22 mouse cellular contexts compared by ENCODE assay signal in genomic region chr8:123840578-123841345, GRCm38 (mm10). TPM values are rescaled to one million over a fixed set of nuclear protein-coding genes. Genes with fewer than 3 reads are reported as not detected.
A peak's percentile ranks its signal among the peaks of the same experiment; 100 is the strongest.
DNase-seq lines count a peak whose midpoint lies in the region; TF ChIP-seq lines count a peak whose summit lies in the region.
"Had no signal": no experiment of that assay in that cellular context is flagged by ENCODE, and none has a peak within 500 bp of the region (broad histone marks: within the 10 kb centered on the region; RNA-seq: fewer than 3 reads in every experiment).

No protein-coding gene starts in this region.

- no peak overlapping the region for H3K4me3 ChIP-seq in layer of hippocampus, adult 2 months
- H3K4me3 ChIP-seq: embryonic facial prominence, embryonic 13.5 days; heart, embryonic 13.5 days; hindbrain, embryonic 15.5 days; midbrain, embryonic 10.5 days; neural tube, embryonic 13.5 days had no signal

- peak; percentile 57 to 80 for DNase-seq in layer of hippocampus, adult 2 months (ENCODE audit: low spot score in 2 of 2)
- no peak for DNase-seq in layer of hippocampus, postnatal 10 days (ENCODE audit: low spot score in 2 of 2)
- peak; percentile 85 to 87 for DNase-seq in frontal cortex, adult 2 months (ENCODE audit: extremely low spot score in 1 of 2, low spot score in 1 of 2)
- DNase-seq in left cerebral cortex, adult 9 months (ENCODE audit: low spot score in 2 of 2): peak; percentile 85
- peak; percentile 67 for DNase-seq in right cerebral cortex, postnatal 14 days
- no peak for DNase-seq in urinary bladder, postnatal 4 days (ENCODE audit: low spot score in 2 of 2)
- no peak for DNase-seq in spleen, postnatal 36 days (ENCODE audit: low spot score in 2 of 2)
- DNase-seq in gastrocnemius, adult 8-10 months (ENCODE audit: low spot score in 2 of 2): no peak
- DNase-seq: adrenal gland, postnatal 14 days; cerebellum, adult 2 months; heart, postnatal 36 days; liver; lung, adult 2 months; lung, postnatal 4 days had no signal

- TF ChIP-seq CTCF in layer of hippocampus, adult 2 months (conservative IDR thresholded peaks at IDR 0.05): no peak

- H3K27ac ChIP-seq in layer of hippocampus, adult 2 months: peak overlapping the region; percentile 76
- H3K27ac ChIP-seq: embryonic facial prominence, embryonic 13.5 days; heart, embryonic 13.5 days; hindbrain, embryonic 15.5 days; midbrain, embryonic 10.5 days; neural tube, embryonic 13.5 days had no signal

RNA-seq across cellular contexts. Expression of gene Ccsap, which starts 19.2 kb away (rescaled TPM):
- total RNA-seq in layer of hippocampus, adult 2 months (2021): 10 to 100 TPM; 62.3 to 62.7 TPM
- 10 to 100 TPM; 49.0 to 49.8 TPM for total RNA-seq in layer of hippocampus, postnatal 10 days (2021)
- polyA plus RNA-seq in frontal cortex, adult 2 months (2012; rRNA removed): 59.0 and 63.9 TPM in 2 replicates
- total RNA-seq in gastrocnemius, adult 8-10 months (2022): under 1 TPM; 0.22 to 0.51 (median 0.28) TPM

RNA-seq across cellular contexts. Expression of gene Rab4a, which starts 35.0 kb away (rescaled TPM):
- 10 to 100 TPM; 41.8 to 48.0 TPM for total RNA-seq in layer of hippocampus, adult 2 months (2021)
- total RNA-seq in layer of hippocampus, postnatal 10 days (2021): 10 to 100 TPM; 49.2 to 52.3 TPM
- polyA plus RNA-seq in frontal cortex, adult 2 months (2012; rRNA removed): 67.3 and 73.3 TPM in 2 replicates
- total RNA-seq in gastrocnemius, adult 8-10 months (2022): 10 to 100 TPM; 13.3 to 17.1 (median 15.3) TPM

RNA-seq across cellular contexts. Expression of gene Acta1, which starts 53.8 kb away (rescaled TPM):
- 1 to 10 TPM; 6.0 to 6.5 TPM for total RNA-seq in layer of hippocampus, adult 2 months (2021)
- total RNA-seq in layer of hippocampus, postnatal 10 days (2021): 1 to 10 TPM; 5.9 to 6.0 TPM
- polyA plus RNA-seq in frontal cortex, adult 2 months (2012; rRNA removed): 20.1 and 24.7 TPM in 2 replicates
- total RNA-seq in gastrocnemius, adult 8-10 months (2022): over 10,000 TPM; 41,837 to 48,547 (median 43,671) TPM
- total RNA-seq: common myeloid progenitor, adult 5-6 weeks; granulocyte monocyte progenitor cell, adult 5-6 weeks; monocyte, adult 5-6 weeks had no signal

Comparison
In these comparisons a context has a peak if more than half of its experiments do, and no peak if none do; other contexts are left out.
1. DNase-seq: peak in layer of hippocampus, adult 2 months (2 of 2), frontal cortex, adult 2 months (2 of 2), left cerebral cortex, adult 9 months (2 of 2) and right cerebral cortex, postnatal 14 days (single experiment); none in layer of hippocampus, postnatal 10 days (0 of 2), urinary bladder, postnatal 4 days (0 of 2), spleen, postnatal 36 days (0 of 2) and gastrocnemius, adult 8-10 months (0 of 2).
2. RNA of gene Ccsap, which starts 19.2 kb away (total RNA-seq): 62.3 to 62.7 TPM in layer of hippocampus, adult 2 months and 49.0 to 49.8 TPM in layer of hippocampus, postnatal 10 days; 0.22 to 0.51 TPM in gastrocnemius, adult 8-10 months; every median in the first group is over 10 times any median in the second.
3. RNA of gene Acta1, which starts 53.8 kb away (total RNA-seq): 41,837 to 48,547 TPM in gastrocnemius, adult 8-10 months; 6.0 to 6.5 TPM in layer of hippocampus, adult 2 months and 5.9 to 6.0 TPM in layer of hippocampus, postnatal 10 days; every median in the first group is over 1,000 times any median in the second.